Mouse (Mus musculus): ENCODE measurements around the gene Polr3g. TPM values are rescaled to one million over a fixed set of nuclear protein-coding genes. Genes with fewer than 3 reads are reported as not detected.

The Polr3g gene
- total and polyA plus RNA-seq, 3 experiments = 2.0 to 4.5 (median 3.3) TPM

- TF ChIP-seq EP300 (IDR thresholded peaks at IDR 0.05; ENCODE audit: insufficient read depth, low read depth, low read length) (no peak), POLR2A (IDR thresholded peaks at IDR 0.05; ENCODE audit: insufficient read depth, low read depth, low read length) (no peak), CTCF (IDR thresholded peaks at IDR 0.05) (no peak)
- Histone ChIP-seq H3K4me3 (no peak overlapping the region), H3K4me1 (ENCODE audit: control insufficient read depth, insufficient read depth, low read length) (no peaks in the 10 kb centered on the region), H3K27ac (no peak overlapping the region), H3K27me3 (ENCODE audit: control insufficient read depth, insufficient read depth, low read length) (no peaks in the 10 kb centered on the region), H3K79me2 (replicated peaks; ENCODE audit: control insufficient read depth, insufficient read depth, low read length) (no peaks in the 10 kb centered on the region), H3K9ac (ENCODE audit: low read depth, low read length) (no peak overlapping the region), H3K36me3 (ENCODE audit: control insufficient read depth, insufficient read depth, low read length) (no peaks in the 10 kb centered on the region)
- DNase-seq = no peak
- WGBS = 65% methylated on average over 5 of the region's 5 CpGs
- intact Hi-C loops (cut with DNase I) = no loop called here
Observed at GRCm38 (mm10) chr13:81684258-81684657, 26.6 kb downstream of the Polr3g start.

- Histone ChIP-seq H3K36me3 (ENCODE audit: control insufficient read depth, insufficient read depth, low read length) (no peaks in the 10 kb centered on the region), H3K79me2 (replicated peaks; ENCODE audit: control insufficient read depth, insufficient read depth, low read length) (no peaks in the 10 kb centered on the region), H3K9ac (ENCODE audit: low read depth, low read length) (no peak overlapping the region), H3K27ac (no peak overlapping the region), H3K27me3 (ENCODE audit: control insufficient read depth, insufficient read depth, low read length) (no peaks in the 10 kb centered on the region), H3K4me1 (ENCODE audit: control insufficient read depth, insufficient read depth, low read length) (no peaks in the 10 kb centered on the region), H3K4me3 (no peak overlapping the region)
- DNase-seq = no peak
- intact Hi-C loops (cut with DNase I) = no loop called here
- TF ChIP-seq EP300 (IDR thresholded peaks at IDR 0.05; ENCODE audit: insufficient read depth, low read depth, low read length) (no peak), POLR2A (IDR thresholded peaks at IDR 0.05; ENCODE audit: insufficient read depth, low read depth, low read length) (no peak), CTCF (IDR thresholded peaks at IDR 0.05) (no peak)
- WGBS = 97% methylated on average over 3 of the region's 3 CpGs
Observed at GRCm38 (mm10) chr13:81683107-81683506, 27.7 kb downstream of the Polr3g start.

- Histone ChIP-seq H3K79me2 (replicated peaks; ENCODE audit: control insufficient read depth, insufficient read depth, low read length) (no peaks in the 10 kb centered on the region), H3K9ac (ENCODE audit: low read depth, low read length) (no peak overlapping the region), H3K36me3 (ENCODE audit: control insufficient read depth, insufficient read depth, low read length) (no peaks in the 10 kb centered on the region; the same call in 1 of the 2 replicates), H3K4me1 (ENCODE audit: control insufficient read depth, insufficient read depth, low read length) (no peaks in the 10 kb centered on the region), H3K27ac (no peak overlapping the region), H3K27me3 (ENCODE audit: control insufficient read depth, insufficient read depth, low read length) (no peaks in the 10 kb centered on the region), H3K4me3 (no peak overlapping the region)
- TF ChIP-seq POLR2A (IDR thresholded peaks at IDR 0.05; ENCODE audit: insufficient read depth, low read depth, low read length) = no peak
- TF ChIP-seq EP300 (IDR thresholded peaks at IDR 0.05; ENCODE audit: insufficient read depth, low read depth, low read length) = no peak
- TF ChIP-seq CTCF (IDR thresholded peaks at IDR 0.05) = no peak
- intact Hi-C loops (cut with DNase I) = no loop called here
- WGBS = 73% methylated on average over 8 of the region's 8 CpGs
- no peak for DNase-seq
Observed at GRCm38 (mm10) chr13:81675333-81675732, 35.5 kb downstream of the Polr3g start.

- Histone ChIP-seq H3K79me2 (replicated peaks; ENCODE audit: control insufficient read depth, insufficient read depth, low read length) (peaks cover 5% of the 10 kb centered on the region; the same call in 1 of the 2 replicates), H3K27ac (no peak overlapping the region), H3K27me3 (ENCODE audit: control insufficient read depth, insufficient read depth, low read length) (no peaks in the 10 kb centered on the region), H3K4me3 (no peak overlapping the region), H3K36me3 (ENCODE audit: control insufficient read depth, insufficient read depth, low read length) (peaks cover 4% of the 10 kb centered on the region), H3K9ac (ENCODE audit: low read depth, low read length) (no peak overlapping the region), H3K4me1 (ENCODE audit: control insufficient read depth, insufficient read depth, low read length) (peaks cover 3% of the 10 kb centered on the region)
- DNase-seq = no peak
- TF ChIP-seq POLR2A (IDR thresholded peaks at IDR 0.05; ENCODE audit: insufficient read depth, low read depth, low read length) (no peak), CTCF (IDR thresholded peaks at IDR 0.05) (no peak), EP300 (IDR thresholded peaks at IDR 0.05; ENCODE audit: insufficient read depth, low read depth, low read length) (no peak)
- intact Hi-C loops (cut with DNase I) = no loop called here
- 79% methylated on average over 5 of the region's 5 CpGs for WGBS
Observed at GRCm38 (mm10) chr13:81667713-81668112, 43.1 kb downstream of the Polr3g start.

GRCm38 (mm10) chr13:81664331-81664698, 46.5 kb downstream of the Polr3g start:
- Histone ChIP-seq H3K27me3 (ENCODE audit: control insufficient read depth, insufficient read depth, low read length) (no peaks in the 10 kb centered on the region), H3K9ac (ENCODE audit: low read depth, low read length) (no peak overlapping the region), H3K4me3 (no peak overlapping the region), H3K79me2 (replicated peaks; ENCODE audit: control insufficient read depth, insufficient read depth, low read length) (peaks cover 5% of the 10 kb centered on the region), H3K4me1 (ENCODE audit: control insufficient read depth, insufficient read depth, low read length) (peaks cover 5% of the 10 kb centered on the region), H3K27ac (no peak overlapping the region), H3K36me3 (ENCODE audit: control insufficient read depth, insufficient read depth, low read length) (peaks cover 5% of the 10 kb centered on the region)
- intact Hi-C loops (cut with DNase I) = no loop called here
- no peak for TF ChIP-seq POLR2A (IDR thresholded peaks at IDR 0.05; ENCODE audit: insufficient read depth, low read depth, low read length)
- no peak for TF ChIP-seq CTCF (IDR thresholded peaks at IDR 0.05)
- TF ChIP-seq EP300 (IDR thresholded peaks at IDR 0.05; ENCODE audit: insufficient read depth, low read depth, low read length) = no peak
- DNase-seq = no peak
- WGBS = 69% methylated on average over 5 of the region's 5 CpGs

GRCm38 (mm10) chr13:81663566-81664330, 47.1 kb downstream of the Polr3g start:
- Histone ChIP-seq H3K79me2 (replicated peaks; ENCODE audit: control insufficient read depth, insufficient read depth, low read length) (peaks cover 5% of the 10 kb centered on the region), H3K27ac (no peak overlapping the region), H3K4me3 (no peak overlapping the region), H3K4me1 (ENCODE audit: control insufficient read depth, insufficient read depth, low read length) (peaks cover 6% of the 10 kb centered on the region), H3K27me3 (ENCODE audit: control insufficient read depth, insufficient read depth, low read length) (no peaks in the 10 kb centered on the region), H3K9ac (ENCODE audit: low read depth, low read length) (no peak overlapping the region), H3K36me3 (ENCODE audit: control insufficient read depth, insufficient read depth, low read length) (peaks cover 5% of the 10 kb centered on the region)
- intact Hi-C loops (cut with DNase I) = no loop called here
- no peak for TF ChIP-seq POLR2A (IDR thresholded peaks at IDR 0.05; ENCODE audit: insufficient read depth, low read depth, low read length)
- TF ChIP-seq EP300 (IDR thresholded peaks at IDR 0.05; ENCODE audit: insufficient read depth, low read depth, low read length) = no peak
- TF ChIP-seq CTCF (IDR thresholded peaks at IDR 0.05) = no peak
- no peak for DNase-seq
- WGBS = 80% methylated on average over 12 of the region's 12 CpGs
